Comparison of ENCODE assay signal across 7 mouse cellular contexts in genomic region chr2:26507961-26508391, GRCm38 (mm10). TPM values are rescaled to one million over a fixed set of nuclear protein-coding genes. Genes with fewer than 3 reads are reported as not detected.
DNase-seq lines count a peak whose midpoint lies in the region; ATAC-seq and TF ChIP-seq lines count a peak whose summit lies in the region.

No protein-coding gene starts in this region.

- TF ChIP-seq POLR2A in thymus, adult 2 months (IDR thresholded peaks at IDR 0.05; ENCODE audit: control insufficient read depth, extremely low read depth, insufficient read depth, low read length, poor library complexity) = no peak

- H3K27me3 ChIP-seq in thymus, adult 2 months (ENCODE audit: control insufficient read depth, insufficient read depth, low read length) = no peaks in the 10 kb centered on the region
- peaks cover 12% of the 10 kb centered on the region; the same call in 1 of the 2 replicates for H3K27me3 ChIP-seq in forebrain, embryonic 13.5 days
- H3K27me3 ChIP-seq in limb, embryonic 10.5 days (ENCODE audit: low read depth, poor library complexity, severe bottlenecking) = peaks cover 27% of the 10 kb centered on the region

- no peaks in the 10 kb centered on the region for H3K9me3 ChIP-seq in forebrain, embryonic 13.5 days (replicated peaks)
- H3K9me3 ChIP-seq in limb, embryonic 10.5 days (replicated peaks) = no peaks in the 10 kb centered on the region

- DNase-seq in thymus, adult 2 months = no peak
- DNase-seq in thymus, postnatal 14 days = no peak
- DNase-seq in limb, embryonic 10.5 days (ENCODE audit: low spot score) = peak; percentile 56
- peak; percentile 63 for DNase-seq in yolk sac, embryonic 10.5 days (ENCODE audit: low spot score)
- DNase-seq in thymus, postnatal 25 days = no peak
- no peak for DNase-seq in natural killer cell, adult 2 months (ENCODE audit: low spot score in 2 of 2)

- no peak overlapping the region for H3K4me2 ChIP-seq in forebrain, embryonic 13.5 days

- no peaks in the 10 kb centered on the region for H3K36me3 ChIP-seq in thymus, adult 2 months (ENCODE audit: control insufficient read depth, insufficient read depth, low read length)
- H3K36me3 ChIP-seq in forebrain, embryonic 13.5 days (ENCODE audit: poor library complexity, severe bottlenecking) = no peaks in the 10 kb centered on the region
- H3K36me3 ChIP-seq in limb, embryonic 10.5 days = no peaks in the 10 kb centered on the region

- peak overlapping the region; percentile 1; the same call in 1 of the 2 replicates for H3K27ac ChIP-seq in thymus, adult 2 months (ENCODE audit: control insufficient read depth, insufficient read depth, low read length)
- 0 out of 2 replicates have a peak overlapping the region, but pooled peaks have one; percentile 17 for H3K27ac ChIP-seq in forebrain, embryonic 13.5 days
- peak overlapping the region; percentile 88 for H3K27ac ChIP-seq in limb, embryonic 10.5 days

- H3K9ac ChIP-seq in forebrain, embryonic 13.5 days = peak overlapping the region; percentile 21; the same call in 1 of the 2 replicates

- ATAC-seq in forebrain, embryonic 13.5 days = no peak

- TF ChIP-seq CTCF in thymus, adult 2 months (IDR thresholded peaks at IDR 0.05; ENCODE audit: borderline replicate concordance, control insufficient read depth, extremely low read depth, insufficient read depth, low read length, poor library complexity) = no peak

- 13% methylated on average over 6 of the region's 6 CpGs for WGBS in thymus, adult 2 months
- whole genome bisulfite sequencing in forebrain, embryonic 13.5 days = 20% methylated on average over 6 of the region's 6 CpGs
- WGBS in limb, embryonic 10.5 days = 16% methylated on average over 6 of the region's 6 CpGs

- H3K4me3 ChIP-seq in thymus, adult 2 months (ENCODE audit: control insufficient read depth, insufficient read depth, low read length) = no peak overlapping the region
- H3K4me3 ChIP-seq in forebrain, embryonic 13.5 days = no peak overlapping the region
- H3K4me3 ChIP-seq in limb, embryonic 10.5 days = peak overlapping the region; percentile 23; the same call in 1 of the 2 replicates

- peaks cover 70% of the 10 kb centered on the region for H3K4me1 ChIP-seq in thymus, adult 2 months (replicated peaks; ENCODE audit: control insufficient read depth, insufficient read depth, low read length)
- H3K4me1 ChIP-seq in forebrain, embryonic 13.5 days = peaks cover 52% of the 10 kb centered on the region
- peaks cover 55% of the 10 kb centered on the region for H3K4me1 ChIP-seq in limb, embryonic 10.5 days

RNA-seq across cellular contexts. Expression of gene Notch1, which starts 8.5 kb away (rescaled TPM):
- polyA plus RNA-seq in thymus, adult 2 months (2012; rRNA removed) = 159 and 219 TPM in 2 replicates
- polyA plus RNA-seq in forebrain, embryonic 13.5 days (2015; fragmentation: Nextera tagmentation; extraction: Ambion mirVana) = 28.1 and 32.8 TPM in 2 replicates
- 8.5 and 11.8 TPM in 2 replicates for polyA plus RNA-seq in limb, embryonic 10.5 days (2016; fragmentation: Nextera tagmentation; extraction: Ambion mirVana)

Comparison
In these comparisons a context has a peak if more than half of its experiments do, and no peak if none do; other contexts are left out.
1. DNase-seq: peak in limb, embryonic 10.5 days (single experiment) and yolk sac, embryonic 10.5 days (single experiment); none in thymus, adult 2 months (single experiment), thymus, postnatal 14 days (single experiment), thymus, postnatal 25 days (single experiment) and natural killer cell, adult 2 months (0 of 2).
2. H3K27ac ChIP-seq: peak in every context shown above with its lines; median percentile 88 in limb, embryonic 10.5 days; 17 in forebrain, embryonic 13.5 days; 1 in thymus, adult 2 months.